Mouse (Mus musculus): ENCODE measurements around the gene Tarsl2. TPM values are rescaled to one million over a fixed set of nuclear protein-coding genes. Genes with fewer than 3 reads are reported as not detected.
A peak's percentile ranks its signal among the peaks of the same experiment; 100 is the strongest.

The Tarsl2 gene
- polyA plus RNA-seq, 1 experiment from 2014 or later = 14.4 TPM

- no peak overlapping the region for H3K4me3 ChIP-seq (replicated peaks)
- H3K9me3 ChIP-seq = no peaks in the 10 kb centered on the region
- H3K9ac ChIP-seq = no peak overlapping the region
- H3K4me2 ChIP-seq = no peak overlapping the region
- ATAC-seq (ENCODE audit: low FRiP score) = no peak
- peaks cover 57% of the 10 kb centered on the region for H3K36me3 ChIP-seq (replicated peaks)
- no peaks in the 10 kb centered on the region for H3K4me1 ChIP-seq
- 94% methylated on average over 7 of the region's 7 CpGs for WGBS
- no peaks in the 10 kb centered on the region for H3K27me3 ChIP-seq
- no peak overlapping the region for H3K27ac ChIP-seq
These were observed 57.4 kb downstream of the Tarsl2 start for GRCm38 (mm10) chr7:65702076-65702475.

DNA sequence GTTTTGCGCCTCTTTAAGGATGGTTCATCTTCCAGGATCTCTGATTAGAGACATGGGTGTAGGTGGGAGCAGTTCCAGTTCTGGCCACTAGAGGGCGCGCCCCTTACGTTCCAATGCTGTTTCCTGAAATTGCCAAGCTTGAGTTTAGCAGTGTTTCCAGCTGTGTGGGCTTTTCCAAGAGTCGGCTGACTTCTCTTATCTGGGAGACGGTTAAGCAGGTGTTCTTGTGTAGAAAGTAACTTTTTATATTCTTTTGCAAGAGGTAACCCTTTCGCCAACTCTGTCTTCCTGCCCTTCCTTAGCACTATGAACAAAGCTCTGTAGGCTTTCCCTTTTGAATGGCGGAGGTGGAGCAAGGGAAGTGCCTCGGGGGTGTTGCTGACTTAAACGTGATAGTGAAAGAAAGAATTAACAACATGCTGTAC is 60.1 kb downstream of the Tarsl2 start:
- 13% methylated on average over 10 of the region's 10 CpGs for WGBS
- H3K4me1 ChIP-seq = no peaks in the 10 kb centered on the region
- ATAC-seq (ENCODE audit: low FRiP score) = peak; percentile 30; the same call in 1 of the 2 replicates
- H3K4me3 ChIP-seq (replicated peaks) = no peak overlapping the region
- H3K27ac ChIP-seq = no peak overlapping the region
- peak overlapping the region; percentile 38 for H3K4me2 ChIP-seq
- no peaks in the 10 kb centered on the region for H3K9me3 ChIP-seq
- H3K9ac ChIP-seq = no peak overlapping the region
- H3K27me3 ChIP-seq = no peaks in the 10 kb centered on the region
- H3K36me3 ChIP-seq (replicated peaks) = peaks cover 31% of the 10 kb centered on the region

GRCm38 (mm10) chr7:65708506-65708905 is 63.8 kb downstream of the Tarsl2 start:
- Histone ChIP-seq H3K4me1 (no peaks in the 10 kb centered on the region), H3K36me3 (replicated peaks) (no peaks in the 10 kb centered on the region), H3K27ac (no peak overlapping the region), H3K9me3 (no peaks in the 10 kb centered on the region), H3K27me3 (no peaks in the 10 kb centered on the region), H3K4me2 (no peak overlapping the region), H3K9ac (no peak overlapping the region), H3K4me3 (replicated peaks) (no peak overlapping the region)
- no peak for ATAC-seq (ENCODE audit: low FRiP score)
- 93% methylated on average over 1 of the region's 1 CpGs for WGBS

DNA sequence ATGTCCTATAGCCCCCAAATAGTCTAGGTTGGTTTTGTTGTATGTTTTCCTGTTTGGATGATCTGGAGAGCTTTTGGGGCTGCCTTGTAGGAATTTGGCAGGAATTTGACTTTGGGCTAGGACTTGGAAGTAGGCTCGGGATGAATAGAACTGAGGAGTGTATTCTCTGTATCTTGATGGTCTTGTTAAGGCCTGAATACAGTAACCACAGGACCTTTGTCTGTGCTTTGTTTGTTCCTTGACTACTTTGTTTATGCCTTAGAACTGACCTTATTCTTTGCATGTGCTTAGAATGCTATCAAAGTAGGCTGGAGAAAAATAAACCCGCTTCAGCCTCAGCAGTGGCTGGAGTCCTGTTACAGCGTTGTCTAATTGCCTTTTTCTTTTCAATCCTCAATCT is 65.6 kb downstream of the Tarsl2 start:
- H3K4me1 ChIP-seq = no peaks in the 10 kb centered on the region
- no peaks in the 10 kb centered on the region for H3K36me3 ChIP-seq (replicated peaks)
- H3K27me3 ChIP-seq = no peaks in the 10 kb centered on the region
- no peak overlapping the region for H3K9ac ChIP-seq
- H3K27ac ChIP-seq = no peak overlapping the region
- H3K4me3 ChIP-seq (replicated peaks) = no peak overlapping the region
- no peak for ATAC-seq (ENCODE audit: low FRiP score)
- no peak overlapping the region for H3K4me2 ChIP-seq
- no peaks in the 10 kb centered on the region for H3K9me3 ChIP-seq
- 69% methylated on average over 3 of the region's 3 CpGs for WGBS

DNA sequence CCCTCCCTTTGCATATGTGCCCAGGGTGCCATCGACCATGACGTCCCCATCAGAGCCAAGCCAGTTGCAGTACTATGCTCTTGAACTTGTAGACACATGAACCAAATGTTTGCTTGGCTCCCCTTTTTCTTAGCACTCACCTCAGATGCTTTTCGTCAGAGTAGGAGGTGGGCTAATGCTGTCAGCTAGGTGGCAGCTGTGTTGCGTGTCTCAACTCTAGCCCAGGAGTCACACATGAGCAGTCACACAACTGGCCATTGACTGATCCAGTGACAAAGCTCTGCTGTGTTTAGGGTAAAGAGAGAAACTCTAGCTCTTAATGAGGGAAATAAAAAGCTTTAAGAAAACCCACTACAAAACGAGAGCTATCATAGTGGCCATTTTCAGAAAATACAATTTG is 69.1 kb downstream of the Tarsl2 start:
- 64% methylated on average over 5 of the region's 5 CpGs for WGBS
- Histone ChIP-seq H3K9ac (no peak overlapping the region), H3K4me3 (replicated peaks) (no peak overlapping the region), H3K27me3 (no peaks in the 10 kb centered on the region), H3K36me3 (replicated peaks) (no peaks in the 10 kb centered on the region), H3K9me3 (no peaks in the 10 kb centered on the region), H3K4me2 (no peak overlapping the region), H3K27ac (no peak overlapping the region), H3K4me1 (no peaks in the 10 kb centered on the region)
- no peak for ATAC-seq (ENCODE audit: low FRiP score)

DNA sequence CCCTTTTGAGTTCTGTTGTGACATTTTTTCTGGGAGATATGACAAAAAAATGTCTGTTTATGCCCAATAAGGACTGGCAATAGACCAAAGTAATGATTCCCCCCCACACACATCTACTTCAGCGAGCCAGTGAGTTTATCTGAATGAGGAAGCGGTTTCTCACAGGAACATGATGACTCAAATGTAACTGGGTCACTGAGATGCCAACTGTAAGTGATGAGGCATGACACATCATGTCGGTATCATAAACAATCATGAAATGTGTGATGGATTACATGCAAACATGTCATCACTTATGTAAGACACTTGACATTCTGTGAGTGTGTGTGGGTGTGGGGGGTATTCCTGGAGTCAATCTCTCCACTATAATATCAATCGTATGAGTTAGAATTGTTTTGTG is 69.6 kb downstream of the Tarsl2 start:
- H3K4me3 ChIP-seq (replicated peaks) = no peak overlapping the region
- no peaks in the 10 kb centered on the region for H3K9me3 ChIP-seq
- no peak overlapping the region for H3K27ac ChIP-seq
- H3K36me3 ChIP-seq (replicated peaks) = no peaks in the 10 kb centered on the region
- no peaks in the 10 kb centered on the region for H3K27me3 ChIP-seq
- H3K4me1 ChIP-seq = no peaks in the 10 kb centered on the region
- H3K9ac ChIP-seq = no peak overlapping the region
- 88% methylated on average over 4 of the region's 4 CpGs for WGBS
- no peak overlapping the region for H3K4me2 ChIP-seq
- ATAC-seq (ENCODE audit: low FRiP score) = no peak

GRCm38 (mm10) chr7:65734024-65734423 is 89.3 kb downstream of the Tarsl2 start:
- Histone ChIP-seq H3K36me3 (replicated peaks) (no peaks in the 10 kb centered on the region), H3K27ac (no peak overlapping the region), H3K4me2 (no peak overlapping the region), H3K27me3 (no peaks in the 10 kb centered on the region), H3K4me1 (no peaks in the 10 kb centered on the region), H3K9me3 (no peaks in the 10 kb centered on the region), H3K4me3 (replicated peaks) (no peak overlapping the region), H3K9ac (no peak overlapping the region)
- ATAC-seq (ENCODE audit: low FRiP score) = no peak
- 90% methylated on average over 2 of the region's 2 CpGs for WGBS

DNA sequence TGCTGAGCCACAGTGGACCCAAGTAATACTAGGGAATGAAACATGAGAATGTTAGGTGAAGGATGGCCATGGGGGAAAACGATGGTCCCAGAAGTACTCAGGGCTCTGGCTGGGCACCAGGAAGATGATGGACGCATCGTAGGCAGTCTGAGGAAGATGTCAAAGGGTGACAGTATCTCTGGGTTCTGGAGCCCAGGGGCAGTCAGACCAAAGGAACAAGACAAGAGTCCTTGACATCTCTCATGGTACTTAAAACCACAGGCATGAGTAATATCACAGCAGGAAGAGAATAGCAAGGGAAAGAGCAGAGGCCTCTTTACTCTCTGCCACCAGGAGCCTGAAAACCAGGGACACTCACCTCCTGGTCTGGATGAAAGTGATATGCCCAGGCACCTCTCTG is 90.6 kb downstream of the Tarsl2 start:
- H3K27ac ChIP-seq = no peak overlapping the region
- H3K36me3 ChIP-seq (replicated peaks) = no peaks in the 10 kb centered on the region
- H3K4me1 ChIP-seq = no peaks in the 10 kb centered on the region
- no peak overlapping the region for H3K4me2 ChIP-seq
- H3K4me3 ChIP-seq (replicated peaks) = no peak overlapping the region
- 92% methylated on average over 3 of the region's 3 CpGs for WGBS
- H3K9ac ChIP-seq = no peak overlapping the region
- H3K9me3 ChIP-seq = no peaks in the 10 kb centered on the region
- H3K27me3 ChIP-seq = no peaks in the 10 kb centered on the region
- ATAC-seq (ENCODE audit: low FRiP score) = no peak

- Histone ChIP-seq H3K4me1 (no peaks in the 10 kb centered on the region), H3K27ac (no peak overlapping the region), H3K9me3 (no peaks in the 10 kb centered on the region), H3K9ac (no peak overlapping the region), H3K27me3 (no peaks in the 10 kb centered on the region), H3K4me3 (replicated peaks) (no peak overlapping the region), H3K4me2 (no peak overlapping the region), H3K36me3 (replicated peaks) (no peaks in the 10 kb centered on the region)
- 86% methylated on average over 12 of the region's 12 CpGs for WGBS
- no peak for ATAC-seq (ENCODE audit: low FRiP score)
These were observed 92.8 kb downstream of the Tarsl2 start for GRCm38 (mm10) chr7:65737286-65738040.

Other genes starting within 250 kb of the Tarsl2 start
- gene Tjp1, start 117.1 kb upstream of the Tarsl2 start, polyA plus RNA-seq (2016; fragmentation: Nextera tagmentation; extraction: Ambion mirVana) = 29.4 and 30.7 TPM in 2 replicates
- 58.8 and 60.9 TPM in 2 replicates for gene Tm2d3, start 46.3 kb downstream of the Tarsl2 start, polyA plus RNA-seq (2016; fragmentation: Nextera tagmentation; extraction: Ambion mirVana)
- 1.6 and 2.5 TPM in 2 replicates for gene Pcsk6, start 216.8 kb downstream of the Tarsl2 start, polyA plus RNA-seq (2016; fragmentation: Nextera tagmentation; extraction: Ambion mirVana)